Mouse (Mus musculus) ES-CJ7 (cell line): ENCODE measurements around the gene Slc20a1.

ENCODE experiments used
- DNase-seq: peaks from one replicate; pipeline ENCODE4 v3.0.0; 2011; ENCODE audit warnings: low read depth, low spot score

Gene Slc20a1

GRCm38 (mm10) chr2:129252836-129253630, 54.5 kb downstream of the Slc20a1 start:
- peak; percentile 74 for DNase-seq

- no peak for DNase-seq
Measured at GRCm38 (mm10) chr2:129253631-129253970, 55.0 kb downstream of the Slc20a1 start.

- no peak for DNase-seq
Measured at GRCm38 (mm10) chr2:129254076-129254475, 55.5 kb downstream of the Slc20a1 start.

- no peak for DNase-seq
Measured at GRCm38 (mm10) chr2:129256006-129256405, 57.4 kb downstream of the Slc20a1 start.

GRCm38 (mm10) chr2:129258056-129258455, 59.5 kb downstream of the Slc20a1 start:
- no peak for DNase-seq

GRCm38 (mm10) chr2:129258475-129259211, 60.1 kb downstream of the Slc20a1 start:
- DNase-seq = peak; percentile 84

- DNase-seq = no peak
Measured at GRCm38 (mm10) chr2:129260646-129261045, 62.1 kb downstream of the Slc20a1 start.
